Mouse (Mus musculus) spleen, adult 2 months (tissue): ENCODE measurements at regions not wholly inside any gene's neighbourhood (a gene's known extent, or its start where the extent isn't known, plus 50 kb on each side); places are given as distances from the start of the nearest gene placed in this dataset.

Source experiments
- CTCF ChIP-seq: fragments of 200-500 bp; IDR thresholded peaks from 2 replicates; pipeline ENCODE4 v1.5.1; 2011; ENCODE audit warnings: mild to moderate bottlenecking, inconsistent platforms; ENCODE audit not compliant: insufficient read depth, insufficient read length, insufficient replicate concordance; ENCODE audit errors: extremely low read depth
- POLR2A ChIP-seq: fragments of 200-500 bp; IDR thresholded peaks from 2 replicates; pipeline ENCODE4 v1.6.1; 2011; ENCODE audit warnings: low read depth, low read length, inconsistent platforms

DNA sequence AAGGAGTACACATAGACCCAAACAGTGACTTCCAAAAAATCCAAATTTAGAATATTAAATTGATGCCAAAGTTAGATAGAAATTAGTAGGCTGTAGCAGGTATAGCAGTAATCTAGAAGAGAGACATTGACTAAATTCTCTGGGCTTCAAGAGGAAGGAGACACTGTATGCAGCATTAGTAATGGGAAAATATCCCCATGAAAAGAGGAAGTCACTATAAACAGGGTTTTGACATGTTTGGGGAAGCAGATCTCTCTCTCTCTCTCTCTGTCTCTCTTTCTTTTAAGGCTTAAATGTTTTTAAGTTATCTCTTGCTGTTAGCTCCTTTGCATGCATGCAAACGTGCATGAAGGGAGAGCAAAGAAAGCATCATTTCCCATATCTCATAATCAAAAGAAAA lies 357.9 kb upstream of the Prickle1 start:
- TF ChIP-seq CTCF, result no peak
- no peak for TF ChIP-seq POLR2A
